Mouse (Mus musculus) kidney, adult 11 months (tissue): Measurements from ENCODE around the gene Il17rb.

Source experiments
- DNase-seq: peaks from one replicate; pipeline ENCODE4 v3.0.0; 2022

Il17rb gene

GRCm38 (mm10) chr14:30008733-30009575 lies at the start of gene Il17rb, which contains the start of gene Chdh:
Gene Il17rb, minus strand, starts transcription at chr14:30008896.
Gene Chdh, plus strand, starts transcription at chr14:30009023.
- DNase-seq: peak; percentile 89

DNA sequence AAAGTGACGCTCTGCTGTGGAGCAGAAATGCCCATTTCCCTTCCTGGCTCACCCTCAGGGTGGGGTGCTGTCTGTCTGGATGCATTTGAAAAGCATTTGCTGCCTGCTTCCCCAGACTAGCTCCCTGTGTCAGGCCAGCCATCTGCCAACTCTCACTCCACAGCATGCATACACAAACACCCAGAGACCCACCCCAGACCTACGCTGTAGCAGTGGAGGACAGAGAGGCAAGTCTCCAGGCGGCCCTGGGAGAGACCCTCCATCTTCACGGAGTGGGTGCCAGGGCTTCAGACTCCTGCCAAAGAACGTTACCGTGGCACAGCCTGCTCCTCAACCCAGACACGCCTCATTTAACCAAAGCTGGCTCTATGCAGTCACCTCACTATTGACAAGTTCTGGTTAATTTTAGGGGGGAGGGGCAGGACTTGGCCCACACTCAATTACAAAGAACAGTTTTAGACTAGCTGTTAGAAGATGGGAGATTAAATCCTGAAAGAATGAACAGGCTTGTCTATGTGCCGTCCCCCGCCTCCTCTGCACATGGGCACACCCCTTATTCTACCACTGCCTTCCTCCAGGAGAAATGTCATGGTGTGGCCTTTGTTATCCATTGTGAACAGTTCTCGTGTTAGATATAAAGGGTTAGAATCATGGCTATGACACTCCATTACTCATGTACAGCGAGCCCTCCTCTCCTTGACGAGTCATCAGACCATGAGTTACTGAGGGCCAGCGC lies 47.5 kb upstream of the Il17rb start:
- no peak for DNase-seq

DNA sequence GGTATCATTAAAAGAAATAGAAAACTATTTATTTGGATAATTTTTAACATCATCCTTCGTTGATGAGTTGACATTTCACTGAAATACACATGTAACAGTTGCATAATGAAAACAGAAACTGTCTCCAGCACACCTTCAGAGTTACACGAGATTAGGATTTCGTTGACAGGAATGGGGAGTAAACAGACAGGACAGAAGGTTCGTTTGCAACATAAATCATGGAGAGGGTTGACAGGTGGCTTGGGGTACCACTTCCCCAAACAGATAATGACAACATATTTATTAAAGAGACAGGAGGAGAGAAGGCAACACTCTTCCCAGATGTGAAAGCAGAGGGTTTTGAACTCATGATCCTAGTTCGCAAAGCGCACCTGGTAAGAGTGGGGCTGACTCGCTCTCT lies 46.2 kb upstream of the Il17rb start:
- no peak for DNase-seq

DNA sequence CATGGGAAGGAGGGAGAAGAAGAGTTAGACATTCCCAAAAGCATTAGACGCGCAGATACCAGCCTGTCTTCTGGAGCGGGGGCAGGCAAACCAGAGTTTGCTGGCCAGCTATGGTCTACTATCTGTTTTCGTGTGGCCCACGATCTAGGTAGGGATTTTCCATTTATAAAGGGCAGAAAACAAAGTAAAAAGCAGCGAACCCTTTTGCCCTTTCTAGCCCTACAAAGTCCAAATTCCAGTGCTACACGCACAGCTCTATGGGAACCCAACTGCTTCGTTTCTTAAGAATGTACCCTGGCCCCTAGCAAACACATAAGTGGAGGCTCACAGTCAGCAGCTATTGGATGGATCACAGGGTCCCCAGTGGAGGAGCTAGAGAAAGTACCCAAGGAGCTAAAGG lies 41.6 kb upstream of the Il17rb start:
- no peak for DNase-seq

GRCm38 (mm10) chr14:30048049-30048448 lies 39.4 kb upstream of the Il17rb start:
- no peak for DNase-seq

DNA sequence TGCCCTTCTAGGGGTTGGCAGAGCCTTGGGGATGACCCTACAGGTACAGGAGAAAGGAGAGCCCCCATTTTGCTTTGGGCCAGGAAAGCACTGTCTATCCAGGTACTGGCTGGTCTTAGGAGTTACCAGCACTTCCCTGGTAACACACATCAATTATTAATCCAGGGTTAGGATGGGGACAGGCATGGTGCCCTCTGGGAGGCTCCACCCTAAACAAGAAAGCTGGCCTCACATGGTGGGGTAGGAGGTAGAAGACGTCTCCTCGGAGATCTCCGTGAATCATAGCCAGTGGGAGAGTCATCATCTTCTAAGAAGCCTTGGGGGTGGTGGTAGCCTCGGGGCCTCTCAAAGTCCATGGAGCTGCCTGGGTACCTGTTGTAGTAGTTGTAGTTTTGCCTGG lies 38.3 kb upstream of the Il17rb start:
- DNase-seq: peak; percentile 70

GRCm38 (mm10) chr14:30045704-30046220 lies 37.1 kb upstream of the Il17rb start:
- DNase-seq: no peak

DNA sequence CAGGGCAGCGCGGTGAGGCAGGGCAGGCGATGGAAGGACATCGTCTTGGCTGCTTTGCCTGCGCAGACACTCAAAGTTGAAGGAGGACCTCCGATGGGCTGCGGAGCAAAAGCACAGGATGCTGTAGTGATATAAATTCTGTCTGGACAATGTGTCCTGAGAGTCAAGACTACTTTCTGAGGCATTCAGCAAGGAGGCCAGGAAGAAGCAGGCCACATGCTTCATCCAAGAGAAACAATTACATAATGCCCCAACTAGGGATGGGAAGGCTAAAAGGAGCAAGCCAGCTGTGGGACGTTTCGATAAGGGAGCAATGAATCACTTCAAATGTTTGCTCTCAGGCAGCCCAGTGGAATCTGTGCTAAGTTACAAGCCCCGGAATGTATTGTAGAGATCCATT lies 36.5 kb upstream of the Il17rb start:
- no peak for DNase-seq

DNA sequence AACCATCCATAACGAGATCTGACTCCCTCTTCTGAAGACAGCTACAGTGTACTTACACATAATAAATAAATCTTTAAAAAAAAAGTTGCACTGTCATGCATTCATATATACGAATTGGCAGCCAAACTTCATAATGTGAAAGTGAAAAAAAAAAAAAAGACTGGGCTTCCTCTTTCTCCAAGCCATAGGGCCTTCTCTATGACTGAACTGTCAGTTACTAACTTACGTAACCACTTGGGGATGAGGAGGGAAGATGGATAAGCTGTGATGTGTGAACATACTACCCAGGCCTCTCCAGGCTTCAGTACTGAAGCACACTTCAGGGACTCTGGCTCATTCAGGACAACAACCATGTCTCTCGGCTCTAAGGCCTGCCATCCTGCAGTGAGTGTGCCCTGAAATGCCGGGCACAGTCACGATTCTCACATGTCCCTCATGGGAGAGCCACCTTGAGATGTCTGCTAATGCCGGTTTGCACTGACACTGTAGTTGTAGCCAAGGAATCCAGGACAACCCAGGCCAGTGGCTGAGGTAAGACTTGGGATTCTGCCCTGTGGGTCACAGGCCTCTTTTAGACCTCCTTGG lies 34.8 kb upstream of the Il17rb start:
- no peak for DNase-seq

- DNase-seq: no peak
Measured at GRCm38 (mm10) chr14:30041836-30042235, 33.1 kb upstream of the Il17rb start.

GRCm38 (mm10) chr14:30039413-30039812 lies 30.7 kb upstream of the Il17rb start:
- no peak for DNase-seq

GRCm38 (mm10) chr14:30038431-30038830 lies 29.7 kb upstream of the Il17rb start:
- DNase-seq: no peak

- DNase-seq: no peak
Measured at GRCm38 (mm10) chr14:30033405-30033804, 24.7 kb upstream of the Il17rb start.

- no peak for DNase-seq
Measured at GRCm38 (mm10) chr14:30027378-30027777, 18.7 kb upstream of the Il17rb start.

DNA sequence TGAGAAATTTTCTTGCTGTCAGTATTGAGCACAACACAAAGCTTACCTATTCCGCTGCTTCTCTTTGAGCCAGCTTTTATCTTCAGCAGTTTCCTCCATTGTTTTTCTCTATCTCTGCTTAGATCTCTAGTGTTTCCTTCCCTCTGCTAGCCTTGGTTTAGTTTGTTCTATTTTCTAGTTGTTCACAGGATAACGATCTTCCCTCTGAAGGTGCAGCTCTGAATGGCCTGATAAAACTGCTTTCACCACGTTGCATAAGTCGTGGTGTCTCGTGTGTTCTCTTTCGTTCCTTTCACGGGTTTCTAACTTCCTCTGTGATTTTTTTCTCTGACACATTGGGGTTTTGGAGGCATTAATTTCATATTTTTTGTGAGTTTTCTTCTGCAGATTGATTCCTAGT lies 15.7 kb upstream of the Il17rb start:
- no peak for DNase-seq

DNA sequence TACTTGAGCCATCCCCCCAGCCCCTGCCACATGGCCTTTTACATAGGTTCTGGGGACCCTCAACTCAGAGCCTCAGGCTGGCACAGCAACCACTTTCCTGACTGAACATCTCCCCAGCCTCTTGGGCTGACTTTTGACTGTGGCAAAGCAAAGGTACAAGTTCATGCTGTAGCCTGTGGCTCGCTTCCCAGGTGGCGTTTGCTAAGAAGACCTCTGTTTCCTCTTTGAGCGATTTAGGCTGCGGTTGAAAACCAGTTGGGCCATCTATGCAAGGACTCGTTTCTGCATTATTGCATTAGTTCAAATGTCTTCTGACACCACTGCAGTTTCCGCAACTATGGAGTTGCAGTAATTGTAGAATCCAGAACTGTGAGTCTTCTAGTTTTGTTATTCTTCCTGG lies 13.8 kb upstream of the Il17rb start:
- no peak for DNase-seq

DNA sequence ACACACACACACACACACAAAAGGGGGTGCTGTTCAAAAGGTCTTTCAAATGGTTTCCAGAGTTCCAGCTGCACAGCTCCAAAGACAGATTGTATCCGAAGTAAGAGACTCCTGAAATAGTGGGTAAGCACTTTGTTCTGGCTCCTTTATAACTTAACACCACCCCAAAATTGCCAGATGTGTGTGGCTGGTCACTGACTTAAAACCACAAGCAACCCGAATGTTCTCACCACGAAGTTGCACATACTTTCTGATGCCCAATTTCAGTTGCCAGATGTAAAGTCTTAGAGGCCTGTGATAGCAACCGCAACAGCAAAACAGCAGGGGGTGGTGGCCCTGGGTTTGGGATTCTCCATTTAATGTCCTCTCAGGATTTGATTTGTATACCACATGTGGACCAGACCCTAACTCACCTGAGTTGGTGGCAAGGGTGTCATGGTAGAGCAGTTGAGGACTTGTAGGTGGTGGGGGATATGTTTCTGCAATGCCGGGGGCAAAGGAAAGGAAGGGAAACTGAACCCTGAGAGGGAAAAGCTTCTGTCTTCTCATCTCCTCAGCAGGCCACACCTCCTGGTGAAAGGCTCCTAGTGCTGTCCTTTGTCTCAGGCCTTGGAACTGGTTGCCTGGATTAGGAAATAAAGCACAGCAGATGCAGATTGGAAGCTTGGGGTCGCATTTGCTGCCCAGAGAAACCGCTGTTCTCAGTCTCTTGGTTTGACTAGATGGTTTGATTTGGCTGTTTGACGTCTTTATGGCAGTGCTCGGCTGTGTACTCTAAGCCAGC lies 11.3 kb upstream of the Il17rb start:
- no peak for DNase-seq

GRCm38 (mm10) chr14:30019375-30019774 lies 10.7 kb upstream of the Il17rb start:
- peak; percentile 84 for DNase-seq

DNA sequence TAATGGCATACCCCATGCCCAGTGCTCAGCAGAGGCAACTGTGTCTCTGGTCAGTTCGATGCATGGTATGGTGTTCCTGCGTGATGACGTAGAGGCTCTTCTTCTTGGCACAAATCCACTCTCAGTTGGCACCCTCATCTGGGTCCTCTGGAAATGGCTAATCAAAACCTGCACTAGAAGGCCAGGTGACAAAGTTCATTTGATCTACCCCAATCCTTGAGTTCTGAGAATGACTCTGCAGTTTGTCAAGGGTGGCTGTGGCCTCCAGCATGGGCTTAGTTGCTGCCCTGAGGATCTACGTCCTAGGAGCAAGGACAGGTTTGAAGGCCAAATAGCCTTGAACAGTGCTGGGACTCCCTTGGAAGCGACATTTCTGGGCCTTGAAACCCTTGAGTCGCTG lies 10.2 kb upstream of the Il17rb start:
- peak; percentile 69 for DNase-seq

GRCm38 (mm10) chr14:30018463-30018801 lies 9.7 kb upstream of the Il17rb start:
- DNase-seq: peak; percentile 63

- peak; percentile 67 for DNase-seq
Measured at GRCm38 (mm10) chr14:30017794-30018462, 9.2 kb upstream of the Il17rb start.

DNA sequence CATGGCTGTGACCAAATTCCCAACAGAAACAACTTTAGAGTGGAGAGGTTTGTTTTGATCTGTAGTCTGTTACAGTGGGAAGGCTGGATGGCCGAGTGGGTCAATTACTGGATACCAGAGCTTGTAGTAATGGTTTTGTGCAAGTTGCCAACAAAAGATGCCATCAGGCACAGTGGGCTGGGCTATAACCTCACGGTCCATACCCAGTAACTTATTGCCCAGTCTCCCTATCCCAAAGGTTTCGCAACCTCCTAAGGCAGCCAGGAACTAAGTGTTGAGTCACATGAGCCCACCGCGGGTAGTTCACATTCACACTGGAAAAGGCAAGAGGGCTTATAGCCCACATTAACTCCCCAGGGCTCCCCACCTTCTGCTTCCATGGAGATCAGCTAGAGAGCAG lies 8.0 kb upstream of the Il17rb start:
- no peak for DNase-seq
